Mouse (Mus musculus) brain, embryonic 14.5 days (tissue): ENCODE data around the gene Uevld.

Source experiments
- CTCF ChIP-seq: fragments of 200-500 bp; IDR thresholded peaks from 2 replicates; pipeline ENCODE4 v1.5.1; 2012; ENCODE audit warnings: inconsistent platforms, mild to moderate bottlenecking, moderate library complexity, borderline replicate concordance; ENCODE audit not compliant: insufficient read depth, insufficient read length; ENCODE audit errors: extremely low read depth
- POLR2A ChIP-seq: fragments of 200-500 bp; IDR thresholded peaks from 2 replicates; pipeline ENCODE4 v1.6.1; 2012; ENCODE audit warnings: mild to moderate bottlenecking, inconsistent platforms, borderline replicate concordance; ENCODE audit not compliant: poor library complexity, insufficient read depth, insufficient read length, severe bottlenecking; ENCODE audit errors: extremely low read depth

DNA sequence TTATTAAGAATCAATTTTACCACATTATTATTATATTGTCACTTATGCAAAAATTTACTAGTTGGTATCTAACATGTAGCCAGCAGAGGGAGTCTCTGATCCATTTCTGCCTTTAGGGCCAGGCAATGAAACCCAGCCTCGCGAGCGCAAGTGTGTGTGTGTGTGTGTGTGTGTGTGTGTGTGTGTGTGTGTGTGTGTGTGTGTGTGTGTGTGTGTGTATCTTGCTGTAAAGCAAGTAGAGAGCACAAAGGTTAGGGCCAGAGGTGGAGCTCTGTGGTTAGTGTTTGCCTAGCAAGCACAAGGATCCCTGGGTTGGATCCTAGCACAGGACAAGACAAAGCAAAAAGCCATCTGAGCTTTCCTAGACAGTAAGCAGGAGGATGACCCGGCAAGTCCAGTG lies 22.5 kb downstream of the Uevld start:
- TF ChIP-seq POLR2A, result no peak
- peak; percentile 41; the same call in 1 of the 2 replicates for TF ChIP-seq CTCF
